Mouse (Mus musculus) ES-E14 (cell line): ENCODE measurements around the gene Rbfox3.

Source experiments
- CHD2 ChIP-seq: IDR thresholded peaks from 2 replicates; pipeline ENCODE4 v1.6.1; 2014; ENCODE audit warnings: mild to moderate bottlenecking, low read depth, low read length, inconsistent platforms
- HCFC1 ChIP-seq: IDR thresholded peaks from 2 replicates; pipeline ENCODE4 v1.6.1; 2012; ENCODE audit warnings: low read length, inconsistent platforms, borderline replicate concordance; ENCODE audit not compliant: insufficient read depth
- MAFK ChIP-seq: IDR thresholded peaks from 2 replicates; pipeline ENCODE4 v1.6.1; 2014; ENCODE audit warnings: mild to moderate bottlenecking, low read depth, low read length, inconsistent platforms; ENCODE audit not compliant: insufficient read depth
- ZNF384 ChIP-seq: IDR thresholded peaks from 2 replicates; pipeline ENCODE4 v1.6.1; 2012; ENCODE audit warnings: low read depth, low read length, inconsistent platforms

DNA sequence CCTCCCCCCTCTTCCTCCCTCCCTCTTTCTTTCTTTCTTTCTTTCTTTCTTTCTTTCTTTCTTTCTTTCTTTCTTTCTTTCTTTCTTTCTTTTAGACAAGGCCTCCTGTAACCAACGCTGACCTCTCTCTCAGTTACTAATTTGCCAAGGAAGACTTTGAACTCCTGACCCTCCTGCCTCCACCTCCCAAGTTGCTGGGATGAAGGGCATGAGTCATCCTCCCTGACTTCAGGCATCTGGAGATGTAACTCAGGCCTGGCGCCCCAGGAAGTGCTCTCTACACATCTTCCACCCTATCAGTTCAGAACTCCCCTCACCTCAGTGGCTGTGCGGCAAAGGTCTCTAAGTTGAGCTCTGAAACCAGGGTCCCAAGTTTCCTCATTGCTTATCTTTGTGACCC lies 143.0 kb downstream of the Rbfox3 start:
- TF ChIP-seq ZNF384: no peak
- TF ChIP-seq MAFK: no peak
- TF ChIP-seq CHD2: no peak
- no peak for TF ChIP-seq HCFC1
